Mouse (Mus musculus) left cerebral cortex, postnatal 4 days (tissue): ENCODE data around the gene Dlgap1. TPM values are rescaled to one million over a fixed set of nuclear protein-coding genes. Genes with fewer than 3 reads are reported as not detected.

Experiments
- microRNA-seq: library from miRNA; unstranded; fragments of <30 nt; microRNA quantifications from one replicate; pipeline ENCODE4 v1.2.0, GENCODE M21; 2022
- total RNA-seq, 2 experiments: library from RNA; stranded (reverse); gene quantifications; 2 replicates each; pipeline ENCODE4 v1.2.3; 2021

Dlgap1 gene
- total RNA-seq, 2 experiments from 2014 or later: 157 to 164 TPM

Small RNA genes lying within 50 kb of the gene (microRNA-seq; reads per million reads assigned to microRNA genes)
- gene Mir1195: not detected
